Mouse (Mus musculus): ENCODE data around the gene Cabp7. TPM values are rescaled to one million over a fixed set of nuclear protein-coding genes. Genes with fewer than 3 reads are reported as not detected.

Cabp7 gene
- total RNA-seq, 2 experiments from 2014 or later: 13.8 to 16.0 TPM

GRCm38 (mm10) chr11:4752836-4753235 lies 6.3 kb upstream of the Cabp7 start:
- intact Hi-C loops (cut with DNase I): no loop called here
- DNase-seq (ENCODE audit: low spot score in 2 of 2): no peak

GRCm38 (mm10) chr11:4750263-4750662 lies 3.7 kb upstream of the Cabp7 start:
- intact Hi-C loops (cut with DNase I): no loop called here
- DNase-seq (ENCODE audit: low spot score in 2 of 2): no peak

- no peak for DNase-seq (ENCODE audit: low spot score in 2 of 2)
- intact Hi-C loops (cut with DNase I): no loop called here
Measured at GRCm38 (mm10) chr11:4747285-4747684, 707 bp upstream of the Cabp7 start.

- no peak for DNase-seq (ENCODE audit: low spot score in 2 of 2)
- intact Hi-C loops (cut with DNase I): no loop called here
Measured at GRCm38 (mm10) chr11:4745969-4746368, 609 bp downstream of the Cabp7 start.

- intact Hi-C loops (cut with DNase I): no loop called here
- no peak for DNase-seq (ENCODE audit: low spot score in 2 of 2)
Measured at GRCm38 (mm10) chr11:4744691-4745090, 1.9 kb downstream of the Cabp7 start.

- intact Hi-C loops (cut with DNase I): no loop called here
- DNase-seq (ENCODE audit: low spot score in 2 of 2): no peak
Measured at GRCm38 (mm10) chr11:4740785-4741184, 5.8 kb downstream of the Cabp7 start.

- intact Hi-C loops (cut with DNase I): no loop called here
- no peak for DNase-seq (ENCODE audit: low spot score in 2 of 2)
Measured at GRCm38 (mm10) chr11:4738719-4739118, 7.9 kb downstream of the Cabp7 start.

- no peak for DNase-seq (ENCODE audit: low spot score in 2 of 2)
- intact Hi-C loops (cut with DNase I): no loop called here
Measured at GRCm38 (mm10) chr11:4737682-4738081, 8.9 kb downstream of the Cabp7 start.

GRCm38 (mm10) chr11:4736355-4736754 lies 10.2 kb downstream of the Cabp7 start:
- DNase-seq (ENCODE audit: low spot score in 2 of 2): no peak
- intact Hi-C loops (cut with DNase I): no loop called here

GRCm38 (mm10) chr11:4734179-4734578 lies 12.4 kb downstream of the Cabp7 start:
- no peak for DNase-seq (ENCODE audit: low spot score in 2 of 2)
- intact Hi-C loops (cut with DNase I): no loop called here

GRCm38 (mm10) chr11:4731781-4732180 lies 14.8 kb downstream of the Cabp7 start:
- DNase-seq (ENCODE audit: low spot score in 2 of 2): no peak
- intact Hi-C loops (cut with DNase I): no loop called here

GRCm38 (mm10) chr11:4730913-4731312 lies 15.7 kb downstream of the Cabp7 start:
- intact Hi-C loops (cut with DNase I): no loop called here

GRCm38 (mm10) chr11:4730096-4730495 lies 16.5 kb downstream of the Cabp7 start:
- intact Hi-C loops (cut with DNase I): no loop called here

More at GRCm38 (mm10) chr11:4730913-4731312, 15.7 kb downstream of the Cabp7 start:
- no peak for DNase-seq (ENCODE audit: low spot score in 2 of 2)

GRCm38 (mm10) chr11:4729603-4730002 lies 17.0 kb downstream of the Cabp7 start:
- no peak for DNase-seq (ENCODE audit: low spot score in 2 of 2)
- intact Hi-C loops (cut with DNase I): no loop called here

More at GRCm38 (mm10) chr11:4730096-4730495, 16.5 kb downstream of the Cabp7 start:
- DNase-seq (ENCODE audit: low spot score in 2 of 2): no peak

GRCm38 (mm10) chr11:4721728-4722127 lies 24.9 kb downstream of the Cabp7 start:
- no peak for DNase-seq (ENCODE audit: low spot score in 2 of 2)
- intact Hi-C loops (cut with DNase I): no loop called here

- intact Hi-C loops (cut with DNase I): no loop called here
- peak; percentile 27 to 47 for DNase-seq (ENCODE audit: low spot score in 2 of 2)
Measured at GRCm38 (mm10) chr11:4720900-4721580, 25.5 kb downstream of the Cabp7 start.

GRCm38 (mm10) chr11:4720393-4720792 lies 26.2 kb downstream of the Cabp7 start:
- DNase-seq (ENCODE audit: low spot score in 2 of 2): no peak
- intact Hi-C loops (cut with DNase I): no loop called here

GRCm38 (mm10) chr11:4719961-4720360 lies 26.6 kb downstream of the Cabp7 start:
- no peak for DNase-seq (ENCODE audit: low spot score in 2 of 2)
- intact Hi-C loops (cut with DNase I): no loop called here

- intact Hi-C loops (cut with DNase I): no loop called here
- DNase-seq (ENCODE audit: low spot score in 2 of 2): peak in 1 of 2 experiments; percentile 37
Measured at GRCm38 (mm10) chr11:4718548-4718947, 28.0 kb downstream of the Cabp7 start.

GRCm38 (mm10) chr11:4716530-4717236 lies 29.9 kb downstream of the Cabp7 start:
- DNase-seq (ENCODE audit: low spot score in 2 of 2): no peak
- intact Hi-C loops (cut with DNase I): no loop called here

- DNase-seq (ENCODE audit: low spot score in 2 of 2): no peak
Measured at GRCm38 (mm10) chr11:4715596-4715995, 31.0 kb downstream of the Cabp7 start.

More at GRCm38 (mm10) chr11:4715596-4715995, 31.0 kb downstream of the Cabp7 start:
- intact Hi-C loops (cut with DNase I): no loop called here
